Mouse (Mus musculus) ES-CJ7 (cell line): ENCODE results near the gene Wnk1.

Experiments used
- DNase-seq: peaks from one replicate; pipeline ENCODE4 v3.0.0; 2011; ENCODE audit warnings: low read depth, low spot score

Wnk1 gene

GRCm38 (mm10) chr6:120040557-120040857 lies 2.0 kb upstream of the Wnk1 start:
- DNase-seq, result no peak

GRCm38 (mm10) chr6:120039668-120040556 lies 1.4 kb upstream of the Wnk1 start:
- peak; percentile 98 for DNase-seq

- peak; percentile 36 for DNase-seq
Observed at GRCm38 (mm10) chr6:120039256-120039563, 738 bp upstream of the Wnk1 start.

GRCm38 (mm10) chr6:120037636-120038365 lies 671 bp downstream of the Wnk1 start:
- peak; percentile 53 for DNase-seq

- DNase-seq, result peak; percentile 66
Observed at GRCm38 (mm10) chr6:120037004-120037635, 1.4 kb downstream of the Wnk1 start.

- no peak for DNase-seq
Observed at GRCm38 (mm10) chr6:120024577-120024976, 13.9 kb downstream of the Wnk1 start.

GRCm38 (mm10) chr6:120023746-120024145 lies 14.7 kb downstream of the Wnk1 start:
- DNase-seq, result no peak

GRCm38 (mm10) chr6:120022042-120022441 lies 16.4 kb downstream of the Wnk1 start:
- DNase-seq, result no peak

- no peak for DNase-seq
Observed at GRCm38 (mm10) chr6:120019697-120020096, 18.8 kb downstream of the Wnk1 start.

- DNase-seq, result no peak
Observed at GRCm38 (mm10) chr6:120013125-120013524, 25.3 kb downstream of the Wnk1 start.

GRCm38 (mm10) chr6:120011440-120011839 lies 27.0 kb downstream of the Wnk1 start:
- DNase-seq, result no peak

- DNase-seq, result no peak
Observed at GRCm38 (mm10) chr6:120011001-120011400, 27.5 kb downstream of the Wnk1 start.

GRCm38 (mm10) chr6:120010535-120010934 lies 27.9 kb downstream of the Wnk1 start:
- no peak for DNase-seq

GRCm38 (mm10) chr6:120001718-120002117 lies 36.8 kb downstream of the Wnk1 start:
- peak; percentile 42 for DNase-seq

- no peak for DNase-seq
Observed at GRCm38 (mm10) chr6:119996480-119996879, 42.0 kb downstream of the Wnk1 start.

GRCm38 (mm10) chr6:119924235-119925005 lies 114.1 kb downstream of the Wnk1 start:
- DNase-seq, result peak; percentile 71

GRCm38 (mm10) chr6:119922544-119922943 lies 115.9 kb downstream of the Wnk1 start:
- DNase-seq, result no peak

- DNase-seq, result no peak
Observed at GRCm38 (mm10) chr6:119922136-119922535, 116.3 kb downstream of the Wnk1 start.

- no peak for DNase-seq
Observed at GRCm38 (mm10) chr6:119918561-119919181, 119.8 kb downstream of the Wnk1 start.

- no peak for DNase-seq
Observed at GRCm38 (mm10) chr6:119915710-119916109, 122.8 kb downstream of the Wnk1 start.

GRCm38 (mm10) chr6:119912046-119912445 lies 126.4 kb downstream of the Wnk1 start:
- peak; percentile 35 for DNase-seq
